Mouse (Mus musculus): ENCODE data around the gene Gmpr.

DNA sequence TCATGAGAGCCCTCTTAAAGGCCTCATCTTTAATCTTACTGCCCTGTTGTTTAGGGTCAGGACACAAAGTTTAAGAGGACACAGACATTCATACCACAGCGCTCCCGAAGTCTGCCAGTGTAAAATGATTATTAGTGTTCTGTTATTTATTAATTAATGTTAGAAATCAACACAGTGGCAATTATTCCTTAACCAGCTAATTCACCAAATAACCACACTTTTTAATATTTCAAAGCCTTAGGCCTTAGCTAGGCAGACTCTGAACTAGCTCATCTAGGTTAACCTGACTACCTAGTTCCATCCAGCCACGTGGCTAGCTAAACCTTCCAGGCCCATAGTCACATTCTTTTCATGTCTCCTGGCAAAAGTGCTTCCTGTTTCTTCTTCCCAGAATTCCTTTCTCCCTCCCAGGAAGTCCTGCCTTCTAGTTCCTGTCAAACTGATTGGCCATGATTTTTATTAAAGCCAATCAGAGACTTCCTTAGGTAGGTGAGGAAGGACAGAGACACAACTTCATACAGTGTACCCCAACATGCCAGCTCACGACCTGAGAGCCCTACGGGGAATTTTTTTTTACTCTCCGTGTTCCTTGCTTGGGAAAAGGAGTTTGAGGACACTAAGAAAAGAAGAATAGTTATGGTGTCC, 17.7 kb downstream of the Gmpr start:
- TF ChIP-seq TAL1 (IDR thresholded peaks at IDR 0.05; ENCODE audit: low read length) = no peak
- TF ChIP-seq GATA1 (IDR thresholded peaks at IDR 0.05; ENCODE audit: low read length) = no peak

Data from erythroblast, embryonic 14.5 days (primary cell).